Mouse (Mus musculus): ENCODE data around the gene Npepps. TPM values are rescaled to one million over a fixed set of nuclear protein-coding genes. Genes with fewer than 3 reads are reported as not detected.
"Not testable (repeated sequence)": the region's sequence is repeated elsewhere in the genome, so short reads cannot be mapped to it uniquely, and the experiment has no call there.

The Npepps gene
- polyA plus RNA-seq, 1 experiment from 2014 or later = 80.9 TPM

- not testable (repeated sequence) for H3K9me3 ChIP-seq; H3K4me2 ChIP-seq; H3K27me3 ChIP-seq (replicated peaks); H3K4me3 ChIP-seq (replicated peaks); H3K36me3 ChIP-seq; H3K9ac ChIP-seq; ATAC-seq (ENCODE audit: insufficient read depth, low FRiP score, low read depth)
- Histone ChIP-seq H3K27ac (peak overlapping the region; percentile 97; the same call in 1 of the 2 replicates), H3K4me1 (peaks cover 13% of the 10 kb centered on the region)
- WGBS = 84% methylated on average over 6 of the region's 6 CpGs
These were observed 90.8 kb downstream of the Npepps start for GRCm38 (mm10) chr11:97189645-97190044.

- WGBS = 35% methylated on average over 3 of the region's 3 CpGs
- H3K36me3 ChIP-seq = peaks cover 11% of the 10 kb centered on the region
- H3K4me3 ChIP-seq (replicated peaks) = no peak overlapping the region
- H3K27ac ChIP-seq = peak overlapping the region; percentile 97; the same call in 1 of the 2 replicates
- peak overlapping the region; percentile 85 for H3K4me2 ChIP-seq
- H3K27me3 ChIP-seq (replicated peaks) = no peaks in the 10 kb centered on the region
- H3K4me1 ChIP-seq = peaks cover 13% of the 10 kb centered on the region
- ATAC-seq (ENCODE audit: insufficient read depth, low FRiP score, low read depth) = no peak
- no peak overlapping the region for H3K9ac ChIP-seq
- H3K9me3 ChIP-seq = no peaks in the 10 kb centered on the region
These were observed 91.2 kb downstream of the Npepps start for GRCm38 (mm10) chr11:97189231-97189630.

DNA sequence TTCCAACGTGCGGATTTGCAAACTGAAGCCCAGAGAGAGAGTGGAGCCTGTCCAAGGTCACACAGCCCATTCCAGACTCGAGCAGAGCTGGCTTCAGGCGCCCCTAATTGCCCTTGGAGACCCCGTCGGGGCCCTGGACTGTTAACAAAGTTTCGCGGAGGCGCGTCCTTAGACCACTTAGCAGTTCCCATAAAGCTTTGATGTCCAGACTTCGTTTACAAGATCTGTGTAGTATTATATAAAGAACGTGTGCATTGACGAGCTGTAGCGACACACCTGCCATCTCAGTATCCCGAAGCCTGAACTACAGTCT lies 91.8 kb downstream of the Npepps start:
- 0% methylated on average over 15 of the region's 15 CpGs for WGBS
- Histone ChIP-seq H3K4me2 (peak overlapping the region; percentile 85), H3K4me3 (replicated peaks) (peak overlapping the region; percentile 65), H3K9ac (peak overlapping the region; percentile 73), H3K9me3 (no peaks in the 10 kb centered on the region), H3K27me3 (replicated peaks) (no peaks in the 10 kb centered on the region), H3K27ac (peak overlapping the region; percentile 97), H3K36me3 (peaks cover 16% of the 10 kb centered on the region), H3K4me1 (peaks cover 14% of the 10 kb centered on the region)
- ATAC-seq (ENCODE audit: insufficient read depth, low FRiP score, low read depth) = no peak

DNA sequence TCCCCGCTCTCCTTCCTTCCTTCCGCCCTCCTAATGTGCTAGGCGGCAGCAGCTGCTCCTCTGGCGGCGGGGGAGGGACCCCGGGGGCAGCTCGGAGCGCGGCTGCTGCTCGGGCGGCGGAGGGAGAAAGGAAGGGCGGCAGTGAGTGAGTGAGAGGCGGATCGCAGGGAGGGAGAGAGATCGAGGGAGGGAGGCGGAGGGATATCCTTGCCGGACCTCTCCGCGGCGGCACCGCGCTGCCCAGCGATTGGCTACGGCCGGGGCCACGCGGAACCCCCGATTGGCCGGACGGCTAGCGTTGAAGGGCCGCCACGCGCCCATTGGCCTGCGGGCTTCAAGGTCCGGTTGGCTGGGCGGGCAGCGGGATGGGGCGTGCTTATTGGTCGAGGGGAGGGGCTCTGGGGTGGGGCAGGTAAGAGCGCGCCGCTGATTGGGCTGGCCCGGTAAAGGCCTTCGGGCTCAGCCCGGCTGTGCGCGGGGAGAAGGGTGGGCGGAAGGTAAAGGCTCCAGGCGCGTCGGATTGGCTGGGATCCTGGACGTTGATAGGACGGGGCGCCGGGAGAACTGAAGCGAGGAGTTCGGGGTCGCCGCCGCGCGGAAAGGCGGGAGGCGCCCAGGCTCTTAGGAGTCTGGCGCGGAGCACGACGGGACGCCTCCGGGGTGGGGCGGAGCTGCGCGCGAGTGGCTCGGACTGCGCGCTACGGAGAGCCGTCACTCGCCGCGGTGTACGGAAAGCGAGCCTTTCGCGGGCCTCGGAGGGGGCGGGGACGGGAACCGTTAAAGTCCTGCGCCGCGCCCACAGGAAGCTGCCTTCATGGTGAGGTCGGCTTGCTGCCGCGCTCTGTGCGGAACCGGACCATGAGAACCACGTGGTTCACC lies 92.4 kb downstream of the Npepps start, which contains the start of gene Kpnb1:
Kpnb1 (minus strand) TSS at position 118 of the 879 bp plus-strand sequence.
- H3K4me1 ChIP-seq = peaks cover 19% of the 10 kb centered on the region
- ATAC-seq (ENCODE audit: insufficient read depth, low FRiP score, low read depth) = peak; percentile 94
- no peaks in the 10 kb centered on the region for H3K9me3 ChIP-seq
- H3K27ac ChIP-seq = peak within 1 kb of the TSS; percentile 98
- H3K27me3 ChIP-seq (replicated peaks) = no peaks in the 10 kb centered on the region
- peak within 1 kb of the TSS; percentile 85 for H3K4me2 ChIP-seq
- H3K4me3 ChIP-seq (replicated peaks) = peak within 1 kb of the TSS; percentile 74
- peak within 1 kb of the TSS; percentile 92 for H3K9ac ChIP-seq
- WGBS = under 1% methylated on average over 94 of the region's 101 CpGs
- peaks cover 22% of the 10 kb centered on the region for H3K36me3 ChIP-seq

DNA sequence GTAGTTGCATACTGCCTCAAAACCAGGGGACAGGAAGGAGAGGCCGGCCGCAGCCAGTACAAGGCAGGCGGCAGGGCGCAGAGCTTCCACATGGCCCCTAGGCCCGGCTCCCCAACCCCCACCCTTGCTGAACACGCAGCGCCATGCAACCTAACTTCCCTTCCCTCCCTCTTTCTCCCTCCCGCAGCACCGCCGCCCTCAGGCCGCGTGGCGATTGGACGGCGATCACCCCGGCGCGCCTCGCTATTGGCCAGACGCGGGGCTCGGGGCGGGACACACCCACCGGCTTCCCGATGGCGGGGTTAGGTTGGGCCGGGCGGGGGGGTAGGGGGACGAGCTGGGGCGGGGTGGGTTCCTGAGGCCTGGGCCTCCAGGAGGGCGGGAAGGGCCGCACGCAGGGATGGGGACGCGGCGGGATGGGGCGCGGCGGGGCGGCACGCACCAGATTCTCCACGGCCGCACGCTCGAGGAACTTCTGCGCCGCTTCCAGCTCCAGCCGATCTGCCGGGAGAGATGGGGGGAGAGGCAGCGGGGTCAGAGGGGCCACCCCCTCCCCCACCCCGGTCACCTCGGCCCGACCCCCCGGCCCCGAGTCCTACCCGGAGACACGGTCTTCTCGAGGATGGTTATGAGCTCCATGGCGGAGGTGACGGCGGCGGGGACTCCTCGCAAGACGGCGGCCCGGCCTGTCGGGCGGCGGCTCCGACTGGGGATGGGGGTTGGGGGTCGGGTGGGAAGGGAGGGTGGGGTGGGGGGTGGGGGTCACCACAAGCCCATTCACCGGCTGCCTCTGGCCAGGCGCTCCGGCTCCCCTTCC lies 93.3 kb downstream of the Npepps start:
- H3K9ac ChIP-seq = peak overlapping the region; percentile 92
- 1% methylated on average over 43 of the region's 74 CpGs for whole genome bisulfite sequencing
- peaks cover 22% of the 10 kb centered on the region for H3K4me1 ChIP-seq
- H3K4me3 ChIP-seq (replicated peaks) = peak overlapping the region; percentile 74
- H3K9me3 ChIP-seq = no peaks in the 10 kb centered on the region
- H3K27ac ChIP-seq = peak overlapping the region; percentile 98
- peaks cover 30% of the 10 kb centered on the region for H3K36me3 ChIP-seq
- H3K27me3 ChIP-seq (replicated peaks) = no peaks in the 10 kb centered on the region
- peak; percentile 73 for ATAC-seq (ENCODE audit: insufficient read depth, low FRiP score, low read depth)
- H3K4me2 ChIP-seq = peak overlapping the region; percentile 84

DNA sequence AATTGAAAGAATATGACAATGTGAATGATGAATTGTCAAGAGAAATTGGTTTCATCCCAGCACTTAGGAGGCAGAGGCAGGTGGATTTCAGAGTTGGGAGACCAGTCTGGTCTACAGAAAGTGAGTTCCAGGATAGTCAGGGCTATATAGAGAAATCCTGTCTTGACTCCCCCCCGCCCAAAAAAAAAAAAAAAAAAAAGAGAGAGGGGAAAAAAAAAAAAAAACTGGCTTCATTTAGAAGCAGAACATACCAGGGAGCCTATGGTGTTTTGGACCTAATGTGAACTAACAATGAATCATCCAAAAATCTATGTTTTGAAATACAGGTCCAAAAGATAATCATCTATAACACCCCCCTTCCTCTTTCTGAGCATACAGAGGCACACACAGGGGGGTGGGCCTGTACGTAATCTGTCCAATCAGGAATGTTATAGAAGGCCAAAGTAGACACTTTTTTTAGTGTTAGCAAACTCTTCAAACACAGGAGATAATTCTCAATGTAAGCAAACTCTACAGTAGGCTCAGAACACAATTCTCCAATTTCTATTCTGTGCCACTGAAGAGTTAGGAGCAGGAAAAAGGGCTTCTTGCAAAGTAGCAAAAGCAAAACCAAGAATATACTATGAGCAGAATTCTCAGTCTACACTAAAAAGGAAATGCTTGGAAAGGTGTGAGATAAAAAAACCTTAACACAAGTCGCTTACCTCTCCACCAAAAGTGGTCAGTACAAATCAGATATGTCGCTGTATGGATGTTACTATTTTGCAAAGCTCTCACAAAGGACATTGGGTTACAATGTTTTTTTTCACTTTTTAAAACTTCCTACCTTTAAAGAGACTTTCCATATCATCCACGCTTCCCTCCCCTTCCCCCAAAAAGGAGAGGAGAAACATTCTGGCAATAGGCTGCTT lies 94.5 kb downstream of the Npepps start:
- H3K9me3 ChIP-seq = no peaks in the 10 kb centered on the region
- peaks cover 22% of the 10 kb centered on the region for H3K4me1 ChIP-seq
- H3K36me3 ChIP-seq = peaks cover 42% of the 10 kb centered on the region
- H3K27ac ChIP-seq = peak overlapping the region; percentile 74; the same call in 1 of the 2 replicates
- no peak for ATAC-seq (ENCODE audit: insufficient read depth, low FRiP score, low read depth)
- peak overlapping the region; percentile 57; the same call in 1 of the 2 replicates for H3K9ac ChIP-seq
- H3K27me3 ChIP-seq (replicated peaks) = no peaks in the 10 kb centered on the region
- H3K4me3 ChIP-seq (replicated peaks) = peak overlapping the region; percentile 74
- 47% methylated on average over 5 of the region's 5 CpGs for WGBS
- peak overlapping the region; percentile 84 for H3K4me2 ChIP-seq

GRCm38 (mm10) chr11:97184875-97185274 lies 95.6 kb downstream of the Npepps start:
- Histone ChIP-seq H3K4me1 (peaks cover 22% of the 10 kb centered on the region), H3K27me3 (replicated peaks) (no peaks in the 10 kb centered on the region), H3K27ac (no peak overlapping the region), H3K36me3 (peaks cover 53% of the 10 kb centered on the region), H3K9me3 (no peaks in the 10 kb centered on the region), H3K4me3 (replicated peaks) (no peak overlapping the region), H3K9ac (no peak overlapping the region), H3K4me2 (no peak overlapping the region)
- WGBS = 74% methylated on average over 5 of the region's 5 CpGs
- no peak for ATAC-seq (ENCODE audit: insufficient read depth, low FRiP score, low read depth)

DNA sequence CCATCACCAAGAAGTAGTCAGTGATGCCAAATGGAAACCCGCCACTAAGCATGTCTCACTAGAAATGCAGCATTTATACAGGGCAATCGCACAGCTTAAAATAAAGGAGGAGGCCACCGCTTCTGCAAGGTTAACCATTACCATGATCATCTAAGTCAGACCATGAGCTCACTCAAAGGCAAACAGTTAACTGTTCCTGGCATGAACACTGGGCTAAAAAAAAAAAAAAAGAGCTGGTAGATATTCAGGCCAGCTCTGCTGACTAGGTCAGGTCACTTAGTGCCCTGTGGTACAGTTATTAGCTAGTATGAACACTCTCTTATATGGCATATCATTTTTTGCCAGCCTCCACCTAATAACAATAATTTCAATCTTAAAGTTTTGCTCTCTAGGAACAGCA lies 98.0 kb downstream of the Npepps start:
- Histone ChIP-seq H3K4me1 (peaks cover 19% of the 10 kb centered on the region), H3K9ac (no peak overlapping the region), H3K4me3 (replicated peaks) (no peak overlapping the region), H3K36me3 (peaks cover 66% of the 10 kb centered on the region), H3K4me2 (no peak overlapping the region), H3K9me3 (no peaks in the 10 kb centered on the region), H3K27me3 (replicated peaks) (no peaks in the 10 kb centered on the region), H3K27ac (no peak overlapping the region)
- ATAC-seq (ENCODE audit: insufficient read depth, low FRiP score, low read depth) = no peak
- 82% methylated on average over 3 of the region's 3 CpGs for WGBS

GRCm38 (mm10) chr11:97181061-97181460 lies 99.4 kb downstream of the Npepps start:
- Histone ChIP-seq H3K9me3 (no peaks in the 10 kb centered on the region), H3K36me3 (peaks cover 70% of the 10 kb centered on the region), H3K27me3 (replicated peaks) (no peaks in the 10 kb centered on the region), H3K27ac (no peak overlapping the region), H3K4me1 (peaks cover 18% of the 10 kb centered on the region), H3K9ac (no peak overlapping the region), H3K4me2 (no peak overlapping the region), H3K4me3 (replicated peaks) (no peak overlapping the region)
- WGBS = 79% methylated on average over 5 of the region's 5 CpGs
- ATAC-seq (ENCODE audit: insufficient read depth, low FRiP score, low read depth) = no peak

DNA sequence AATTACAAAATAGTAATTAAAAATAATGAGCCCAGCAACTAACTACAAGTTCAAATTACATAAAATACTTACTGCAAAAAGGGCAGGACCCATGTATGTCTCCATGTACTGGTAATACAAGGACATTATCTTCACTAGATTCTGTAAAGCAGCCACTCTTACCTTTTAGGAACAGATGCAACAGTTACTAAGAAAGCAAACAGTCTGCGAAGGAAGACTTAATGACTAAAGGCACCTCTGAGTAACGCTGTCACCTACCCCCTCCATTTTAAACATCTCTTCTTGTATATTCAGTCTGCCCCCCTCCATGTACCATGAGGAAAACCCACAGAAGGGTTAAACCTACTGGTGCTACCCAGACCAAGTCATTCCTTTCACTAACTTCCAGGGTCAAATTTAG lies 102.2 kb downstream of the Npepps start:
- Histone ChIP-seq H3K9ac (no peak overlapping the region), H3K27ac (no peak overlapping the region), H3K4me2 (no peak overlapping the region), H3K4me1 (0 out of 2 replicates have a peak, but pooled peaks cover 5% of the 10 kb centered on the region), H3K27me3 (replicated peaks) (no peaks in the 10 kb centered on the region), H3K4me3 (replicated peaks) (no peak overlapping the region), H3K9me3 (no peaks in the 10 kb centered on the region), H3K36me3 (peaks cover 78% of the 10 kb centered on the region)
- ATAC-seq (ENCODE audit: insufficient read depth, low FRiP score, low read depth) = no peak
- 96% methylated on average over 2 of the region's 2 CpGs for WGBS

- 45% methylated on average over 3 of the region's 3 CpGs for WGBS
- no peak overlapping the region for H3K4me3 ChIP-seq (replicated peaks)
- H3K9me3 ChIP-seq = no peaks in the 10 kb centered on the region
- H3K27ac ChIP-seq = no peak overlapping the region
- H3K4me1 ChIP-seq = no peaks in the 10 kb centered on the region
- ATAC-seq (ENCODE audit: insufficient read depth, low FRiP score, low read depth) = no peak
- H3K36me3 ChIP-seq = peaks cover 75% of the 10 kb centered on the region
- H3K27me3 ChIP-seq (replicated peaks) = no peaks in the 10 kb centered on the region
- H3K9ac ChIP-seq = no peak overlapping the region
- H3K4me2 ChIP-seq = no peak overlapping the region
These were observed 103.6 kb downstream of the Npepps start for GRCm38 (mm10) chr11:97176851-97177250.
